Mouse (Mus musculus) intestine, embryonic 15.5 days (tissue): Measurements from ENCODE around the gene Gpc3. TPM values are rescaled to one million over a fixed set of nuclear protein-coding genes. Genes with fewer than 3 reads are reported as not detected.

Source experiments
- ATAC-seq: fragments of 200-750 bp; cut with Nextera tagmentation; 2 replicates; pipeline ENCODE4 v1.8.0; 2017; ENCODE audit warnings: moderate TSS enrichment, moderate library complexity
- H3K27ac ChIP-seq: fragments of 300-500 bp; sonication (generic); 2 replicates; pipeline ENCODE4 v1.5.1; 2015; ENCODE audit warnings: mild to moderate bottlenecking, inconsistent platforms
- H3K27me3 ChIP-seq: fragments of 300-500 bp; sonication (generic); replicated peaks from 2 replicates; pipeline ENCODE4 v1.6.1; 2015; ENCODE audit warnings: inconsistent platforms
- H3K36me3 ChIP-seq: fragments of 300-500 bp; sonication (generic); 2 replicates; pipeline ENCODE4 v1.6.1; 2015; ENCODE audit warnings: inconsistent platforms
- H3K4me1 ChIP-seq: fragments of 300-500 bp; sonication (generic); replicated peaks from 2 replicates; pipeline ENCODE4 v1.6.1; 2015; ENCODE audit warnings: inconsistent platforms
- H3K4me2 ChIP-seq: fragments of 300-500 bp; sonication (generic); replicated peaks from 2 replicates; pipeline ENCODE4 v1.6.1; 2015; ENCODE audit warnings: mild to moderate bottlenecking, inconsistent platforms
- H3K4me3 ChIP-seq: fragments of 300-500 bp; sonication (generic); replicated peaks from 2 replicates; pipeline ENCODE4 v1.5.1; 2015; ENCODE audit warnings: inconsistent platforms
- H3K9ac ChIP-seq: fragments of 300-500 bp; sonication (generic); 2 replicates; pipeline ENCODE4 v1.6.1; 2015; ENCODE audit warnings: inconsistent platforms
- H3K9me3 ChIP-seq: fragments of 300-500 bp; sonication (generic); 2 replicates; pipeline ENCODE4 v1.6.1; 2016; ENCODE audit warnings: inconsistent platforms
- WGBS: fragments of 180-500 bp; shearing (Covaris S2); methylation state at CpG from one replicate; pipeline ENCODE4 v1.1.7; 2015; 5-methylcytosine and 5-hydroxymethylcytosine counted together
- polyA plus RNA-seq: library from polyadenylated mRNA; unstranded; fragments of >200 nt; fragmentation: Nextera tagmentation; extraction: Ambion mirVana; gene quantifications from 2 replicates; pipeline ENCODE4 v1.2.1, GENCODE M21; 2015

Gpc3 gene
- polyA plus RNA-seq, 1 experiment from 2014 or later, result 604 TPM

DNA sequence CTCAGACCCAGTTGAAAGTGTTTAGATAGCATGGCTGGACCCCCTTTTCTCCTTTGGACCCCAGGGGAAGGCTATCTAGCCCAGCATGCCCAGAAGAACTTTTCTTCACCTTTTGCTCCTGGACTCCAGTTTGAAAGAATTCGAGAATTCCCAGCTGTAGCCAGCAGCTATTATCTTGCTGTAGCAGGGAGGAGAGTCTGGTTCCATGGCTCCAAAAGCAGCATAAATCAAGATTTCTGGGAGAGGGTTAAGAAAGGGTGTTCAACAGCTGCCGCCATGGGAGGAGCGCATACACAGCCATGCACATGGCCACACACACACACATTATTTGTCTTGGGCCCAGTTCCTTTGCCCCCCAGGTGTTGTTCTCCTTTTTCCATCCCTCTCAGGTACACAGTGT is 4.1 kb upstream of the Gpc3 start:
- Histone ChIP-seq H3K4me3 (no peak overlapping the region), H3K27me3 (no peaks in the 10 kb centered on the region), H3K4me2 (no peak overlapping the region), H3K27ac (no peak overlapping the region), H3K4me1 (no peaks in the 10 kb centered on the region), H3K9me3 (no peaks in the 10 kb centered on the region), H3K9ac (no peak overlapping the region), H3K36me3 (no peaks in the 10 kb centered on the region)
- 52% methylated on average over 3 of the region's 3 CpGs for WGBS
- no peak for ATAC-seq

DNA sequence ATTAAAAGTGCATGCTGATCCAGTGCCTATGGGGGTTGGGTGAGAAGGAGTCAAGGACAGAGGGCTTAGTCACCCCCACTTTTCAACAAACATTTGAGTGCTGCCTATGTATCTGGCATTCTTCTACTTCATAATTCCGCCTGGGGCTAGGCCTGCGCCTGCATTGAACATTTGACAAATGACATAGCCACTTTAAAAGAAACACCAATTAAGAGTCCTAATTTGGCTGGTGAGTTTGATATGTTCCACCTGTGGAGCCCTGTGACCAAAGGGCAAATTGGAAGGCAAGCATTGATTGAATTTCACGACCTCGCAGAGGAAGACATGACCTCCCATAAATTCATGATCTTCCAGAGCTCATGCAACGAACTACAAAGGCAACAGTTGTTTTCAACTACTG is 2.4 kb upstream of the Gpc3 start:
- no peaks in the 10 kb centered on the region for H3K9me3 ChIP-seq
- H3K27me3 ChIP-seq, result no peaks in the 10 kb centered on the region
- H3K27ac ChIP-seq, result no peak overlapping the region
- ATAC-seq, result no peak
- no peak overlapping the region for H3K9ac ChIP-seq
- WGBS, result 48% methylated on average over 5 of the region's 5 CpGs
- no peak overlapping the region for H3K4me3 ChIP-seq
- no peaks in the 10 kb centered on the region for H3K36me3 ChIP-seq
- H3K4me2 ChIP-seq, result no peak overlapping the region
- H3K4me1 ChIP-seq, result no peaks in the 10 kb centered on the region

- no peaks in the 10 kb centered on the region for H3K9me3 ChIP-seq
- no peaks in the 10 kb centered on the region for H3K27me3 ChIP-seq
- peak overlapping the region; percentile 66 for H3K4me2 ChIP-seq
- peak overlapping the region; percentile 52 for H3K4me3 ChIP-seq
- H3K4me1 ChIP-seq, result no peaks in the 10 kb centered on the region
- H3K9ac ChIP-seq, result no peak overlapping the region; the same call in 1 of the 2 replicates
- peak; percentile 88 for ATAC-seq
- 20% methylated on average over 22 of the region's 23 CpGs for WGBS
- H3K36me3 ChIP-seq, result no peaks in the 10 kb centered on the region
- H3K27ac ChIP-seq, result peak overlapping the region; percentile 80
Measured at GRCm38 (mm10) chrX:52614031-52614381, 256 bp upstream of the Gpc3 start.

- Histone ChIP-seq H3K4me3 (peak overlapping the region; percentile 52), H3K27ac (peak overlapping the region; percentile 80), H3K9ac (peak overlapping the region; percentile 60), H3K36me3 (no peaks in the 10 kb centered on the region), H3K4me1 (no peaks in the 10 kb centered on the region), H3K4me2 (peak overlapping the region; percentile 66), H3K27me3 (no peaks in the 10 kb centered on the region), H3K9me3 (no peaks in the 10 kb centered on the region)
- no peak for ATAC-seq
- WGBS, result 26% methylated on average over 12 of the region's 12 CpGs
Measured at GRCm38 (mm10) chrX:52612806-52613205, 944 bp downstream of the Gpc3 start.

- peak overlapping the region; percentile 60 for H3K9ac ChIP-seq
- no peaks in the 10 kb centered on the region for H3K9me3 ChIP-seq
- 17% methylated on average over 28 of the region's 28 CpGs for WGBS
- H3K27me3 ChIP-seq, result no peaks in the 10 kb centered on the region
- peak overlapping the region; percentile 66 for H3K4me2 ChIP-seq
- ATAC-seq, result no peak
- H3K27ac ChIP-seq, result peak overlapping the region; percentile 80
- H3K4me1 ChIP-seq, result no peaks in the 10 kb centered on the region
- H3K4me3 ChIP-seq, result peak overlapping the region; percentile 52
- H3K36me3 ChIP-seq, result no peaks in the 10 kb centered on the region
Measured at GRCm38 (mm10) chrX:52611987-52612670, 1.6 kb downstream of the Gpc3 start.

DNA sequence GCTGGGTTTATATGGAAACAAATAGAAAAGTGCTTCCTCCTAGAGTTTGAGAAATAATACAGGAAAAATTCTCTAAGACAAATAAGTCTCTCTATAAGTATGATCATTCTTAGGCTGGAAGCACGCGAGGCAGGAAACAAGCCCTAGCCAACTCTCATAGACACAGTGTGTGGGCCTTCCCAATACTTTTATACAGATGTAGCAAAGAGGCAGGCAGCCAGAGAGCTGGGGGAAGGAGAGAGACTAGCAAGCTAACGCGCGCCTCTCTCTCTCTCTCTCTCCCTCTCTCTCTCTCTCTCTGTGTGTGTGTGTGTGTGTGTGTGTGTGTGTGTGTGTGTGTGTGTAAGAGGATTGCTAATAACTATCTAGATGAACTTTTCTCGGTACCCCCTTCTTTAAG is 2.2 kb downstream of the Gpc3 start:
- Histone ChIP-seq H3K4me1 (no peaks in the 10 kb centered on the region), H3K9ac (no peak overlapping the region), H3K27ac (no peak overlapping the region), H3K9me3 (no peaks in the 10 kb centered on the region), H3K27me3 (no peaks in the 10 kb centered on the region), H3K4me3 (peak overlapping the region; percentile 52), H3K36me3 (no peaks in the 10 kb centered on the region), H3K4me2 (peak overlapping the region; percentile 66)
- ATAC-seq, result peak; percentile 11; the same call in 1 of the 2 replicates
- 31% methylated on average over 6 of the region's 6 CpGs for WGBS

DNA sequence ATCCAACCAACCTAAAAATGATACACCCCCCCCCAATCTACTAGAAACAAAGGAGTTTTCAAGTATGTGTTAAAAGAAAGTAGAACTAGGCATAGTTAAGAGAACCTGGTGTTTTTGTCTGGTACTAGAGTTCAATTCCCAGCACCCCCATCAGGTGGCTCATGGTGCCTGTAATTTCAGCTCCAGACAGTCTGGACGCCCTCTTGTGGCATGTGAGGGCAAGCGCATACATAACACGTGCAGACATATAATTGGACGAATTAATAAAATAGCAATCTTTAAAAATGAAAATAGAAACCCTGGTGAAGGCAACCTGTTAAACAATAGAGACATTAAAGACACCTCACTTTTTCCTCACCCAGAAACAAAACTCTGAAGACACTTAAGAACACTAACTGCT is 10.6 kb downstream of the Gpc3 start:
- Histone ChIP-seq H3K9ac (no peak overlapping the region), H3K4me3 (no peak overlapping the region), H3K36me3 (no peaks in the 10 kb centered on the region), H3K27me3 (no peaks in the 10 kb centered on the region), H3K4me1 (no peaks in the 10 kb centered on the region), H3K4me2 (no peak overlapping the region), H3K9me3 (no peaks in the 10 kb centered on the region), H3K27ac (no peak overlapping the region)
- no peak for ATAC-seq
- 76% methylated on average over 4 of the region's 4 CpGs for WGBS

- ATAC-seq, result no peak
- no peak overlapping the region for H3K4me3 ChIP-seq
- no peaks in the 10 kb centered on the region for H3K4me1 ChIP-seq
- no peaks in the 10 kb centered on the region for H3K27me3 ChIP-seq
- no peaks in the 10 kb centered on the region for H3K9me3 ChIP-seq
- no peak overlapping the region for H3K27ac ChIP-seq
- H3K4me2 ChIP-seq, result no peak overlapping the region
- WGBS, result 41% methylated on average over 1 of the region's 1 CpGs
- no peak overlapping the region for H3K9ac ChIP-seq
- H3K36me3 ChIP-seq, result no peaks in the 10 kb centered on the region
Measured at GRCm38 (mm10) chrX:52599246-52599645, 14.5 kb downstream of the Gpc3 start.

GRCm38 (mm10) chrX:52587671-52588070 is 26.1 kb downstream of the Gpc3 start:
- Histone ChIP-seq H3K4me2 (no peak overlapping the region), H3K9ac (no peak overlapping the region), H3K36me3 (no peaks in the 10 kb centered on the region), H3K27me3 (no peaks in the 10 kb centered on the region), H3K9me3 (no peaks in the 10 kb centered on the region), H3K4me3 (no peak overlapping the region), H3K4me1 (no peaks in the 10 kb centered on the region), H3K27ac (no peak overlapping the region)
- ATAC-seq, result no peak

DNA sequence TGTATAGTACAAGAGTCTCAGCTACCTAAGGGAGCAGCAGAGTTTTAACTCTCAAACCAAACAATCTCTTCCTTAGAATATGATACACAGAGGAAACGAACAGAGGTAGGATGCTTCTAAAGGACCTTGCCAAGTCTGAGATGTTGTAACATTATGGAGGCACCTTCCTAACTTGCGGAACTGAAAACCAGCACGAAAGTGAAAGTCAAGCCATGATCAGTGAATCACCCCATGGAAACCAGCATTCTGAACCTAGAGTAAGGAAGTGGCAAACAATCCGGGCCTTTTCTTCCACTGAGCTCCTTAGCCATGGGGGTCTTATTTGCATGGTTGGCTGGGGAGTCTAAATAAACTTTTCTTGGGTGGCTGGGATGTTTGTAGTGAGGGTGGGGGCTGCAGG is 53.8 kb downstream of the Gpc3 start:
- H3K4me1 ChIP-seq, result no peaks in the 10 kb centered on the region
- ATAC-seq, result no peak
- no peak overlapping the region for H3K4me2 ChIP-seq
- no peak overlapping the region for H3K4me3 ChIP-seq
- H3K27ac ChIP-seq, result no peak overlapping the region
- no peaks in the 10 kb centered on the region for H3K9me3 ChIP-seq
- H3K9ac ChIP-seq, result no peak overlapping the region
- no peaks in the 10 kb centered on the region for H3K27me3 ChIP-seq
- WGBS, result 85% methylated on average over 4 of the region's 4 CpGs
- no peaks in the 10 kb centered on the region for H3K36me3 ChIP-seq

GRCm38 (mm10) chrX:52558526-52558925 is 55.2 kb downstream of the Gpc3 start:
- WGBS, result 83% methylated on average over 5 of the region's 5 CpGs

DNA sequence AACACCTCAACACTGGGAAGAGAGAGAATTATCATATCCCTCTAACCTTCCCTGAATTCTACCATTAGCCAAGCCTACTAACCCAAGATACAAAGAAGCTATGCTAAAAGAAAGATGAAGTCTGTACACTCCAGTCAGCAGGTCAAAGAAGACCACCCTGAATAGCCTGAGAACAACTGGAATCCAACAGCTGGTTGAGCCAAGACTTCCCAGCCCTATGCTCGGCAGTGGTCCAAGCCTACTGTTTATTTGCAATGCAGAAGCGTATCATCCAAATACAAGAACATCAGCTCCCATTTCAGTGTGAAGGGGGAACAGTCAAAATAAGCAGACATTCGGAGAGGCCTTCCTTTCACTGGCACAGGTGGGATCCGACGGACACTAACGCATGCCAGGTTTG is 56.3 kb downstream of the Gpc3 start:
- Histone ChIP-seq H3K9ac (no peak overlapping the region), H3K36me3 (no peaks in the 10 kb centered on the region), H3K27ac (0 out of 2 replicates have a peak overlapping the region, but pooled peaks have one; percentile 27), H3K4me1 (no peaks in the 10 kb centered on the region), H3K4me2 (no peak overlapping the region), H3K4me3 (no peak overlapping the region), H3K27me3 (no peaks in the 10 kb centered on the region), H3K9me3 (no peaks in the 10 kb centered on the region)
- WGBS, result 62% methylated on average over 6 of the region's 6 CpGs
- ATAC-seq, result peak; percentile 53; the same call in 1 of the 2 replicates

More at GRCm38 (mm10) chrX:52558526-52558925, 55.2 kb downstream of the Gpc3 start:
- H3K9ac ChIP-seq, result no peak overlapping the region
- H3K36me3 ChIP-seq, result no peaks in the 10 kb centered on the region
- no peak overlapping the region for H3K4me2 ChIP-seq
- H3K27ac ChIP-seq, result no peak overlapping the region
- H3K27me3 ChIP-seq, result no peaks in the 10 kb centered on the region
- ATAC-seq, result no peak
- no peaks in the 10 kb centered on the region for H3K4me1 ChIP-seq
- H3K4me3 ChIP-seq, result no peak overlapping the region
- no peaks in the 10 kb centered on the region for H3K9me3 ChIP-seq

GRCm38 (mm10) chrX:52551296-52551695 is 62.5 kb downstream of the Gpc3 start:
- H3K4me1 ChIP-seq, result no peaks in the 10 kb centered on the region
- no peaks in the 10 kb centered on the region for H3K27me3 ChIP-seq
- H3K9me3 ChIP-seq, result no peaks in the 10 kb centered on the region
- H3K36me3 ChIP-seq, result no peaks in the 10 kb centered on the region
- H3K27ac ChIP-seq, result no peak overlapping the region
- no peak overlapping the region for H3K4me2 ChIP-seq
- H3K9ac ChIP-seq, result no peak overlapping the region
- WGBS, result 47% methylated on average over 1 of the region's 1 CpGs
- no peak overlapping the region for H3K4me3 ChIP-seq
- ATAC-seq, result no peak
